Mouse (Mus musculus): Measurements from ENCODE around the gene Gm45140.

GRCm38 (mm10) chr6:87866211-87866610 lies 30.6 kb upstream of the Gm45140 start:
- no peak for TF ChIP-seq POLR2A (IDR thresholded peaks at IDR 0.05; ENCODE audit: insufficient read depth, low read depth, low read length)
- no peak for TF ChIP-seq CTCF (IDR thresholded peaks at IDR 0.05; ENCODE audit: insufficient read depth, low read depth, low read length)

All from olfactory bulb, adult 2 months (tissue).